Mouse (Mus musculus): ENCODE results near the gene H6pd.

GRCm38 (mm10) chr4:149949691-149950090 lies 59.1 kb downstream of the H6pd start:
- TF ChIP-seq CTCF (IDR thresholded peaks at IDR 0.05; ENCODE audit: low read depth), result no peak
- TF ChIP-seq EP300 (optimal IDR thresholded peaks at IDR 0.05), result no peak
